Mouse (Mus musculus): ENCODE measurements at regions not wholly inside any gene's neighbourhood (a gene's known extent, or its start where the extent isn't known, plus 50 kb on each side); places are given as distances from the start of the nearest gene placed in this dataset.

GRCm38 (mm10) chr12:8087958-8088357 is 110.5 kb downstream of the Apob start:
- TF ChIP-seq CTCF (IDR thresholded peaks at IDR 0.05 in 2 of 3, conservative IDR thresholded peaks at IDR 0.05 in 1 of 3; ENCODE audit: control insufficient read depth in 1 of 3, insufficient read depth in 1 of 3, low read depth in 2 of 3, low read length in 3 of 3, poor library complexity in 1 of 3, severe bottlenecking in 1 of 3) = no peak
- no peak for TF ChIP-seq TCF12 (IDR thresholded peaks at IDR 0.05; ENCODE audit: low read depth, low read length)
- no peak for TF ChIP-seq HCFC1 (IDR thresholded peaks at IDR 0.05; ENCODE audit: low read depth, low read length)
- no peak for TF ChIP-seq POLR2A (IDR thresholded peaks at IDR 0.05; ENCODE audit: control insufficient read depth in 1 of 2, insufficient read depth in 1 of 2, low read depth in 1 of 2, low read length in 2 of 2, poor library complexity in 1 of 2)
- no peak for TF ChIP-seq USF2 (IDR thresholded peaks at IDR 0.05; ENCODE audit: borderline replicate concordance in 1 of 2, insufficient read depth in 1 of 2, low read depth in 1 of 2, low read length in 2 of 2)
- no peak for TF ChIP-seq MAX (IDR thresholded peaks at IDR 0.05; ENCODE audit: low read length)
- no peak for TF ChIP-seq RCOR1 (IDR thresholded peaks at IDR 0.05; ENCODE audit: low read depth, low read length)
- no peak for TF ChIP-seq TAL1 (IDR thresholded peaks at IDR 0.05; ENCODE audit: low read length)
- no peak for TF ChIP-seq ZMIZ1 (IDR thresholded peaks at IDR 0.05; ENCODE audit: low read depth, low read length)
- TF ChIP-seq RAD21 (IDR thresholded peaks at IDR 0.05; ENCODE audit: low read depth, low read length) = no peak
- no peak for TF ChIP-seq KAT2A (conservative IDR thresholded peaks at IDR 0.05; ENCODE audit: low read depth, low read length)
- TF ChIP-seq ZKSCAN1 (IDR thresholded peaks at IDR 0.05; ENCODE audit: low read depth, low read length) = no peak
- TF ChIP-seq GATA1 (IDR thresholded peaks at IDR 0.05; ENCODE audit: low read depth, low read length) = no peak; the same call in 1 of the 2 replicates

Data from MEL (cell line).